Mouse (Mus musculus) kidney, postnatal 0 days (tissue): ENCODE measurements around the gene Mxd4. TPM values are rescaled to one million over a fixed set of nuclear protein-coding genes. Genes with fewer than 3 reads are reported as not detected.

Experiments
- ATAC-seq: fragments of 200-750 bp; cut with Nextera tagmentation; replicated peaks from 2 replicates; pipeline ENCODE4 v1.8.0; 2017; ENCODE audit warnings: low read depth, moderate number of reproducible peaks, moderate TSS enrichment, moderate library complexity; ENCODE audit not compliant: low FRiP score
- DNase-seq: peaks from one replicate; pipeline ENCODE4 v3.0.0-alpha.2; 2016; ENCODE audit warnings: low spot score
- H3K27ac ChIP-seq: fragments of 300-500 bp; sonication (generic); 2 replicates; pipeline ENCODE4 v1.5.1; 2014; ENCODE audit warnings: mild to moderate bottlenecking
- H3K27me3 ChIP-seq: fragments of 300-500 bp; sonication (generic); 2 replicates; pipeline ENCODE4 v1.6.1; 2014; ENCODE audit warnings: low read length, mixed read lengths; ENCODE audit not compliant: insufficient read depth
- H3K36me3 ChIP-seq: fragments of 300-500 bp; sonication (generic); 2 replicates; pipeline ENCODE4 v1.6.1; 2014; ENCODE audit warnings: low read length, mixed read lengths; ENCODE audit not compliant: insufficient read depth
- H3K4me1 ChIP-seq: fragments of 300-500 bp; sonication (generic); replicated peaks from 2 replicates; pipeline ENCODE4 v1.6.1; 2014; ENCODE audit warnings: antibody characterized with exemption, low read length, mixed read lengths; ENCODE audit not compliant: insufficient read depth
- H3K4me2 ChIP-seq: fragments of 300-500 bp; sonication (generic); 2 replicates; pipeline ENCODE4 v1.6.1; 2014; ENCODE audit warnings: mild to moderate bottlenecking, low read length, moderate library complexity, mixed read lengths
- H3K4me3 ChIP-seq: fragments of 300-500 bp; sonication (generic); replicated peaks from 2 replicates; pipeline ENCODE4 v1.5.1; 2014; ENCODE audit warnings: low read depth, low read length
- H3K9ac ChIP-seq: fragments of 300-500 bp; sonication (generic); 2 replicates; pipeline ENCODE4 v1.6.1; 2014; ENCODE audit warnings: low read depth, low read length
- H3K9me3 ChIP-seq: fragments of 300-500 bp; sonication (generic); replicated peaks from 2 replicates; pipeline ENCODE4 v1.6.1; 2016; ENCODE audit warnings: low read length, inconsistent platforms, mixed read lengths
- CTCF ChIP-seq: IDR thresholded peaks from 2 replicates; pipeline ENCODE4 v1.5.1; 2016; ENCODE audit warnings: antibody characterized with exemption, low read depth, mild to moderate bottlenecking, moderate library complexity
- WGBS: fragments of 180-500 bp; shearing (Covaris S2); extraction: QIAGEN DNeasy Blood & Tissue Kit; methylation state at CpG from one replicate; pipeline ENCODE4 v1.1.7; 2014; 5-methylcytosine and 5-hydroxymethylcytosine counted together
- polyA plus RNA-seq: library from polyadenylated mRNA; unstranded; fragments of >200 nt; fragmentation: Nextera tagmentation; extraction: Ambion mirVana; gene quantifications from 2 replicates; pipeline ENCODE4 v1.2.1, GENCODE M21; 2015

Gene Mxd4
- polyA plus RNA-seq, 1 experiment from 2014 or later: 34.6 TPM

DNA sequence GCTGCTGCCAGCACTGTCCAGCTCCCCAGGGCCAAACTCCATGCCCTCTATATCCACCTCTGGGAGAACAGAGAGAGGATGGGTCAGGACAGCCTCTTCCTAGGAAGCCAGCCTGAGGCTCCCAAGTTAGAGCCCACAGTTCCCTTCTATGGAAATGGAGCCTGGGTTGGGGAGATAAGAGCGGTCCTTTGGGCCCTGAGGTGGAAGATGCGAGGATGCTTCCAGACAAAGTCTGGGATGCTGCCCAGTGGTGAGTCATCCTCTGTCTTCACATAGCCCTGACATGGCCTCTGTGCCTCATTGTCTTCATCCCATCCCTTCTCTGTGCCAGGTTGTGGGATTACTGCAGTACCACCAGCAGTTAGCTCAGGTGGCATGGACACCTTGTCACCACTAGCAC lies 10.4 kb downstream of the Mxd4 start:
- H3K36me3 ChIP-seq: peaks cover 68% of the 10 kb centered on the region

DNA sequence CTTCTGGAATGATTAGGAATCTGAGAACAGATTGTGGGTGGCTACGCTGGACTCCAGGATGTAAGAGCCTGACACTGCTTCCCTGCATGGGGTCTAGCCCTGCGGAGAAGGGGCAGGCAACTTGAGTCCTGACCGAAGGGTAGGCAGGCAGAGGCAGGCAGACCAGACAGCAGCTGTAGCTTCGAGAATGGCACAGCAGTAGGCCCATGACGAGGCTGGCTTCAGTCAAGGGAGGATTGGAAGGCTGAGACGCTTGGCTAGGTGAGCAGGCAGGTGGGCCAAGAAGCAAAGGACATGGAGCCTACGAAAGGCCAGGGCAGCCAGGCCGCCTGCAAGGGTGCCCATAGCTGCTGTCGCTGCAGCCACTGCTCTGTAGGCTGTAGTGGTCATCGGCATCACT lies 10.8 kb downstream of the Mxd4 start:
- Histone ChIP-seq H3K9me3 (no peaks in the 10 kb centered on the region), H3K27ac (no peak overlapping the region), H3K9ac (no peak overlapping the region), H3K4me3 (no peak overlapping the region), H3K4me2 (no peak overlapping the region), H3K4me1 (no peaks in the 10 kb centered on the region), H3K27me3 (no peaks in the 10 kb centered on the region), H3K36me3 (peaks cover 68% of the 10 kb centered on the region)
- ATAC-seq (no peak), DNase-seq (no peak)
- TF ChIP-seq CTCF: no peak
- 89% methylated on average over 10 of the region's 10 CpGs for WGBS

More for the DNA sequence above, 10.4 kb downstream of the Mxd4 start:
- H3K4me3 ChIP-seq: no peak overlapping the region
- H3K4me1 ChIP-seq: no peaks in the 10 kb centered on the region
- WGBS: 95% methylated on average over 2 of the region's 2 CpGs
- H3K4me2 ChIP-seq: no peak overlapping the region
- no peaks in the 10 kb centered on the region for H3K9me3 ChIP-seq
- no peak for ATAC-seq
- no peak overlapping the region for H3K9ac ChIP-seq
- no peaks in the 10 kb centered on the region for H3K27me3 ChIP-seq
- no peak overlapping the region for H3K27ac ChIP-seq
- TF ChIP-seq CTCF: no peak
- no peak for DNase-seq

DNA sequence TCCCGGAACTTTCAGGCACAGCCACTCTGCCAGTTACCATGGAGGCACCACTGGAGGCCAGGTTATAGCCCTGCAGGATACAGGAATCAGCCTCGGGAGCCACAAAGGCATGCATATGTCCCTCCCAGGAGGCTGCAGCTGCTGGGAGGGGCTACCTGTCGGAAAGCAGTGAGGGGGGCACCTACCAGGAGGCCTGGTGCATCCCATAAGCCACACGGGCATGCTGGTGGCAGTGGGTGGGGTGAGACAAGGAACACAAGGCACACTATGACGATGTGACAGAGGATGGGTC lies 12.2 kb downstream of the Mxd4 start:
- ATAC-seq (no peak), DNase-seq (no peak)
- Histone ChIP-seq H3K36me3 (peaks cover 67% of the 10 kb centered on the region), H3K4me1 (no peaks in the 10 kb centered on the region; the same call in 1 of the 2 replicates), H3K4me3 (no peak overlapping the region), H3K9ac (no peak overlapping the region), H3K4me2 (no peak overlapping the region), H3K27ac (no peak overlapping the region), H3K9me3 (no peaks in the 10 kb centered on the region), H3K27me3 (no peaks in the 10 kb centered on the region)
- WGBS: 41% methylated on average over 5 of the region's 5 CpGs
- no peak for TF ChIP-seq CTCF

DNA sequence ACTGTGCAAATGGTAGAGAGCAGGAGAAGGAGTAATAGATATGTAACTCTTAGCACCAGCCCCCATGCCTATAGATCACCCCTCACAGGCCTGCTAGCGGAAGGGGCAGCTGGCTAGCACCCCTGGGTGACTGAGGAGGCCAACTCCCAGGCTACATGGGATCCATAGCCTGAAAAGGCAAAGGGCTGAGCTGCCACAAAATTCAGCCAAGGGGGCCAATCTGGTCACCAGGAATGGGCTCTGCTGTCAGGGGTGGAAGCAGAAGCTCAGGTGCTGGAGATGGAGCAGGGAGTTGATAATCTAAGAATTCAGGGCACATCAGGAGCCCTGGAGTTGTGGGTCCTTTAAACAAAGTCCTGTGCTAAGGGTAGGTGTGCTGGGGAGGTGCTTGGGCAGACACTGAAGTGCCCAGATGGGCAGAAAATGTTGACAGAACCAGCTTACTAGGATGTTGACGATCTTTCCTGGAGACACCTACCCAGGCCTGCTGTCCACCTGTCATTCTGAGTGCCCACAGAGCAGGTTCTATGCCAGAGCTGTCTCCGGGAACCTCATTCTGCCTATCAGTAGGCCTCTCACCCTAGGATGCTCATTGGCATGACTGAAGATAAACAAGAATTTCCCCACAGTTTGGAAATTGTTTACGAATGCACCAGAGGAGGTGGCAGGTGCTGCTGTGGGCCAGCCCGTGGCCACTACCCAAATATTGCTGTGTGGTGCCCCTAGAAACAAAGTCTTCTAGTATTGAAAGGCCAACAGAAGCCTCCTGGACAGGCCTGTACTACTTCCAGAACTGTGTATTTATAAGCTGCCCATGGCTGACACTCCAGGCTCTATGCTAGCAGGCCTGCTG lies 12.7 kb downstream of the Mxd4 start:
- TF ChIP-seq CTCF: no peak
- Histone ChIP-seq H3K4me2 (no peak overlapping the region), H3K27ac (no peak overlapping the region), H3K4me1 (no peaks in the 10 kb centered on the region; the same call in 1 of the 2 replicates), H3K9me3 (no peaks in the 10 kb centered on the region), H3K4me3 (no peak overlapping the region), H3K9ac (no peak overlapping the region), H3K27me3 (no peaks in the 10 kb centered on the region), H3K36me3 (peaks cover 62% of the 10 kb centered on the region)
- WGBS: 67% methylated on average over 5 of the region's 5 CpGs
- ATAC-seq (no peak), DNase-seq (no peak)

DNA sequence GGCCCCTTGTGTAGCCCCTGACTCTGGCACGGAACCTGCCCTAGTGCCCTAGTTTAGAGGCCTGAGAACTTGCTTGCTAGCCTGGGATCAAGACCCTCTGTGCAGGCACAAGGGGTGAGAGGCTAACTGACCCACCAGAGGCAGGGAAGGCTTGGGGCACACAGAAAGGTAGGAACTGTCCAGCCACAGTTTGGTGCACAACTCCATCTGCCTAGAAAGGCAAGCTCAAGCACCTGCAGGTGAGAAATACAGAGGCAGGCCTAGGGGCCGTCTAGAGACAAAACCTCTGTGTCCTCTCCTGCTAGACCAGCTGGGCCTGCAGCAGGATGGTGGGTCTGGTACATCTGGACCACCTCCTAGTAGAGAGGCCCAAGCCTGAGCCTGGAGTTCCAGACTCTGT lies 13.5 kb downstream of the Mxd4 start:
- no peak for ATAC-seq
- no peak for DNase-seq
- H3K4me3 ChIP-seq: no peak overlapping the region
- H3K9me3 ChIP-seq: no peaks in the 10 kb centered on the region
- H3K36me3 ChIP-seq: peaks cover 55% of the 10 kb centered on the region
- no peaks in the 10 kb centered on the region; the same call in 1 of the 2 replicates for H3K4me1 ChIP-seq
- no peak overlapping the region for H3K27ac ChIP-seq
- no peaks in the 10 kb centered on the region for H3K27me3 ChIP-seq
- TF ChIP-seq CTCF: no peak
- no peak overlapping the region for H3K4me2 ChIP-seq
- H3K9ac ChIP-seq: no peak overlapping the region
- WGBS: 83% methylated on average over 2 of the region's 2 CpGs

DNA sequence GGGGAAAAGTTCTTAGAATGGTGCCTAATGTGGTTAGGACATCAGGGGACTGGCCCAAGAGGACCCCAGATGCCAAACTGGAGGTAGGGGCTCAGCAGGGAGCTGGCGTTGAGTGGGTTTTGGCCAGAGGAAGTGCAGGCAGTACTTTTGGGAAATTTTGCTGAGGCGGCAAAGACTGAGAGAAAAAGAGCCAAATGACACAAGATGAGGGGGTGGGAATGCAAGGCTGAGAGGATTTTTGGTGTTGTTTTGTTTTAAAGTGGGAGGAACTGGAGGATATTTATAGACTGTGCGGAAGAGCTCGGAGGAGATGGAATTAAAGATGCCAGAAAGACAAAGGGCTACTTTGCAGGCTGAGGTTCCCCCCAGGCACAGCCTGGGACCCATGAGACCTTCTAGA lies 16.8 kb downstream of the Mxd4 start:
- H3K9me3 ChIP-seq: no peaks in the 10 kb centered on the region
- 50% methylated on average over 4 of the region's 4 CpGs for WGBS
- H3K9ac ChIP-seq: no peak overlapping the region
- DNase-seq: peak; percentile 90
- H3K4me3 ChIP-seq: no peak overlapping the region
- no peaks in the 10 kb centered on the region; the same call in 1 of the 2 replicates for H3K4me1 ChIP-seq
- no peak for TF ChIP-seq CTCF
- H3K36me3 ChIP-seq: peaks cover 25% of the 10 kb centered on the region
- H3K27ac ChIP-seq: peak overlapping the region; percentile 88
- no peak for ATAC-seq
- H3K4me2 ChIP-seq: 0 out of 2 replicates have a peak overlapping the region, but pooled peaks have one; percentile 0
- no peaks in the 10 kb centered on the region for H3K27me3 ChIP-seq
